Mouse (Mus musculus) kidney, embryonic 15.5 days (tissue): Measurements from ENCODE around the gene Slc22a23. TPM values are rescaled to one million over a fixed set of nuclear protein-coding genes. Genes with fewer than 3 reads are reported as not detected.

ENCODE experiments used
- ATAC-seq: fragments of 200-750 bp; cut with Nextera tagmentation; replicated peaks from 2 replicates; pipeline ENCODE4 v1.8.0; 2017; ENCODE audit warnings: moderate TSS enrichment; ENCODE audit not compliant: low FRiP score
- H3K27ac ChIP-seq: fragments of 300-500 bp; sonication (generic); 2 replicates; pipeline ENCODE4 v1.5.1; 2015; ENCODE audit warnings: mild to moderate bottlenecking, inconsistent platforms
- H3K27me3 ChIP-seq: fragments of 300-500 bp; sonication (generic); 2 replicates; pipeline ENCODE4 v1.6.1; 2015; ENCODE audit warnings: inconsistent platforms
- H3K36me3 ChIP-seq: fragments of 300-500 bp; sonication (generic); 2 replicates; pipeline ENCODE4 v1.6.1; 2015; ENCODE audit warnings: inconsistent platforms
- H3K4me1 ChIP-seq: fragments of 300-500 bp; sonication (generic); 2 replicates; pipeline ENCODE4 v1.6.1; 2015; ENCODE audit warnings: inconsistent platforms
- H3K4me2 ChIP-seq: fragments of 300-500 bp; sonication (generic); 2 replicates; pipeline ENCODE4 v1.6.1; 2015; ENCODE audit warnings: moderate library complexity, mild to moderate bottlenecking, inconsistent platforms
- H3K4me3 ChIP-seq: fragments of 300-500 bp; sonication (generic); replicated peaks from 2 replicates; pipeline ENCODE4 v1.5.1; 2015; ENCODE audit warnings: mild to moderate bottlenecking, inconsistent platforms
- H3K9ac ChIP-seq: fragments of 300-500 bp; sonication (generic); 2 replicates; pipeline ENCODE4 v1.6.1; 2015; ENCODE audit warnings: mild to moderate bottlenecking, inconsistent platforms
- H3K9me3 ChIP-seq: fragments of 300-500 bp; sonication (generic); replicated peaks from 2 replicates; pipeline ENCODE4 v1.6.1; 2016; ENCODE audit warnings: inconsistent platforms
- WGBS: fragments of 180-500 bp; shearing (Covaris S2); methylation state at CpG from one replicate; pipeline ENCODE4 v1.1.7; 2015; ENCODE audit warnings: mixed read lengths; 5-methylcytosine and 5-hydroxymethylcytosine counted together
- polyA plus RNA-seq: library from polyadenylated mRNA; unstranded; fragments of >200 nt; fragmentation: Nextera tagmentation; extraction: Ambion mirVana; gene quantifications from 2 replicates; pipeline ENCODE4 v1.2.1, GENCODE M21; 2015

Gene Slc22a23
- polyA plus RNA-seq, 1 experiment from 2014 or later = 2.4 TPM

DNA sequence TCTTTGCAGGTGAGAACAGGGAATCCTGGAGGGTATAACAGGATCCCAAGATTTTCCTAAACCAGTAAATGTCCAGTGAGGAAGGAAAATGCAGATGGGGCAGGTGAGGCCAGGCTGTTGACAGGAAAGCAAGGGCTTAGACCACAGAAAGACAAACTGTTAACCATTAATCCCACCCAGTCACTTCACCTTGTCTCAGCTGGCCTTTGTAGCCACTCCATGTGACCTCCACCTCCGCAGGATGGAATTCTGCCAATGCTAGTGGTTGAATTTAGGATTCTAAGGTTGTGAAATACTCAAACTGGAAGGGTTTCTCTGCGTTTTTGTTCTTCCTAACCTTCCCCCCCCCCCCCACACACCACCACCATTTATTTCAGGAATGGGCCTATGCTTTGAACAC lies 52.9 kb downstream of the Slc22a23 start:
- Histone ChIP-seq H3K9me3 (no peaks in the 10 kb centered on the region), H3K4me1 (peaks cover 8% of the 10 kb centered on the region; the same call in 1 of the 2 replicates), H3K4me2 (no peak overlapping the region), H3K27me3 (no peaks in the 10 kb centered on the region), H3K27ac (no peak overlapping the region), H3K9ac (no peak overlapping the region), H3K4me3 (no peak overlapping the region), H3K36me3 (no peaks in the 10 kb centered on the region)
- WGBS = 65% methylated on average over 2 of the region's 2 CpGs
- ATAC-seq = 0 out of 2 replicates have a peak, but pooled peaks have one; percentile 25

DNA sequence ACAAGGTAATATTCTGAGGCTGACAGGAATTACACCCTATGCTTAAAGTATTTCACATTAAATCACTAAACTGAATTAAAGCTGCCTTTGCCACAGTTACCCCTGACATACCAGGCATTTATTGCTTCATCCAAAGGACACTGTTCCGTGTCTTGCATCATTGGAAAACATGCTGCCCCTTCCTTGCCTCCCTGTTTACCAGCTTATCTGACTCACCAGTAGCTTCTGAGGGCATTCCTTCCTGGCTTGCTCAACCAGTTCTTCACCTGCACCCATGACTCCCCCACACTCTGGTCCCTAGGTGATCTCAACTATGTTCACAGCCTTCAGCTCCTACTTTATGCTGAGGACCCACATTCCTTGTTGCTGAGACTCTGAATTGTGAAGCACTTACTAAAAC lies 54.6 kb downstream of the Slc22a23 start:
- no peaks in the 10 kb centered on the region for H3K27me3 ChIP-seq
- no peaks in the 10 kb centered on the region for H3K36me3 ChIP-seq
- 86% methylated on average over 1 of the region's 1 CpGs for WGBS
- no peak overlapping the region for H3K4me2 ChIP-seq
- no peak for ATAC-seq
- H3K9me3 ChIP-seq = no peaks in the 10 kb centered on the region
- H3K27ac ChIP-seq = no peak overlapping the region
- H3K4me1 ChIP-seq = peaks cover 8% of the 10 kb centered on the region; the same call in 1 of the 2 replicates
- H3K9ac ChIP-seq = no peak overlapping the region
- no peak overlapping the region for H3K4me3 ChIP-seq

DNA sequence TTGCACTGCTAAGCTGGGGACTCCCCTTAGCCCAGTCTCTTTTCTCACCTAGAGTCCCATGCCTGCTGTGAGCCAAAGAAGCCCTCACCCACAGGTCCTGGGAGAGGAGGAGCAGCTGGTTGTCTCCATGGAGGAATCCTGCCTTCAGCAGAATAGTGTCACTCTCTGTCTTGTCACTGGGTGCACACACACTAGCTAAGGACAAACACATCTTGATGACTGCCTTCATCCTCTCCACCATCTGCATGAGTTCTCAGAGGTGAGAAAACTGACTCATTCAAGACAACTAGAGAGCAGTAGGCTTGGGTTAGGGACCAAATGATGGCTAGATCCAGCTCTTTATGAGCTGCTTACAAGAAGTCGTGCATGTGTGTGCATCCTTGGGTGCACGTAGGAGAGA lies 55.4 kb downstream of the Slc22a23 start:
- 58% methylated on average over 2 of the region's 2 CpGs for WGBS

DNA sequence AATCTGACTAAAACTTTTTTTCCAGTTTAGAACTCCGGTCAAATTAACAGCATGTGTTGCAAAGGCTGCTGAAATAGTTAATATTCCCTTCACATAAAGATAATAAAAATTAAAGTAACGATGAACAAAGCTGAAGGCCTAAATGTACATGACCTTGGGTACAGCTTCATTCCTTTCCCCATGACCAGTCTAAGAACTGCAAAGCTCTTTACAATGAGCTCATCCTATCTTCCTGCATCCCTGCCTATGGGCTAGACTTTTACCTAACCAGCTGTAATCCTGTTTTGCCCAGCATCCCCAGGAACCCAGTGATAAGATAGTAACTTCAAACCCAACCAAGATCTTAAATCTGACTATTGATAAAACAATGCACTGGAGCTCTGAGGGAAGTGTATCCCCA lies 56.9 kb downstream of the Slc22a23 start:
- Histone ChIP-seq H3K4me2 (no peak overlapping the region), H3K4me3 (no peak overlapping the region)

More for the DNA sequence above, 55.4 kb downstream of the Slc22a23 start:
- no peak overlapping the region for H3K27ac ChIP-seq
- H3K27me3 ChIP-seq = no peaks in the 10 kb centered on the region
- H3K4me3 ChIP-seq = no peak overlapping the region
- H3K4me1 ChIP-seq = peaks cover 8% of the 10 kb centered on the region; the same call in 1 of the 2 replicates
- no peak overlapping the region for H3K9ac ChIP-seq
- ATAC-seq = no peak
- H3K36me3 ChIP-seq = no peaks in the 10 kb centered on the region
- H3K9me3 ChIP-seq = no peaks in the 10 kb centered on the region
- no peak overlapping the region for H3K4me2 ChIP-seq

DNA sequence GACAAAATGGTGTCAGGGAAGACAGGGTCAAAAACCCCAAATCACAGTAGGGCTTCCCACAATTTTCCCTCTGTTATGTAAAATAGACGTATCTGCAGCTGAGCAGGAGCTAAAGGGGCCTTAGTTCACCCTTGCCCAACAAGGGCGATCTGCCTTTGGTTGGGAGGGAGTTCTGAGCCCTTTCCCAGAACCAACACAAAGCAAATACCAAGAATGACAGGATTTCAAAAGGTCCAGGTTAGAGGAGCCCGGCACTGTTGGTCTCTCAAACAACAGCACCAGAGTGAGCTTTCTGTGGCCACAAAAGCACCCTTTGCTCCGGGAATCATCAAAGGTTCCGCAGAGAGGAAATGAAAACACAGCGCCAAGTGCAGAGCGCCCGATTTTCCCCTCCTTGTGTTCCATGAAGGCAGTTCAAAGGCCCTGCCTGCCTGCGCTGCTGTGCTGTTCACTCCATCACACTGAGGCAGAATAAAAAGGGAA lies 57.3 kb downstream of the Slc22a23 start:
- Histone ChIP-seq H3K9ac (no peak overlapping the region), H3K27me3 (no peaks in the 10 kb centered on the region), H3K4me2 (no peak overlapping the region), H3K27ac (no peak overlapping the region), H3K9me3 (no peaks in the 10 kb centered on the region), H3K36me3 (no peaks in the 10 kb centered on the region), H3K4me1 (peaks cover 8% of the 10 kb centered on the region; the same call in 1 of the 2 replicates), H3K4me3 (no peak overlapping the region)
- 20% methylated on average over 9 of the region's 9 CpGs for WGBS
- no peak for ATAC-seq

More for the DNA sequence above, 56.9 kb downstream of the Slc22a23 start:
- 57% methylated on average over 2 of the region's 2 CpGs for WGBS
- H3K27ac ChIP-seq = no peak overlapping the region
- no peaks in the 10 kb centered on the region for H3K27me3 ChIP-seq
- no peaks in the 10 kb centered on the region for H3K9me3 ChIP-seq
- H3K4me1 ChIP-seq = peaks cover 8% of the 10 kb centered on the region; the same call in 1 of the 2 replicates
- H3K36me3 ChIP-seq = no peaks in the 10 kb centered on the region
- no peak overlapping the region for H3K9ac ChIP-seq
- no peak for ATAC-seq

DNA sequence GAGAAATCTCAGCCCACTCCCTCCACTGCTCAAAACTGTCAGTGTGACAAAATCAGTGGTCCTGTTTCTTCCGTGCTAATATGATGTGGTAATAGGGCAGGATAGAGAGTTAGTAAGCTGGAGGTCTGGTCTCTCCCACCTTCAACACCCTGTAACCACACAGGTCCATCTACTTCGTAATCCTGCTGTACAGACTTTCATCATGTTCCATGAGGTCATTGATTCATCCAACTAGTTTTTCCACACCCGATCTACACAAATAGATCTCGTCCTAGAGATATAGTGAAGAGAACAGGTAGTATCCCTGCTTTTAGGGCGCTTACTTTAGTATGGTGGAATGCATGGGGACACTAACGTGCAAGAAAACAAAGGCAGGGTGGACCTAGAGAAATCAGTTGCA lies 63.6 kb downstream of the Slc22a23 start:
- Histone ChIP-seq H3K4me3 (no peak overlapping the region), H3K4me1 (peaks cover 13% of the 10 kb centered on the region), H3K4me2 (no peak overlapping the region), H3K9me3 (no peaks in the 10 kb centered on the region), H3K9ac (no peak overlapping the region), H3K27me3 (no peaks in the 10 kb centered on the region), H3K36me3 (no peaks in the 10 kb centered on the region; the same call in 1 of the 2 replicates), H3K27ac (no peak overlapping the region)
- no peak for ATAC-seq
- WGBS = 88% methylated on average over 6 of the region's 6 CpGs

DNA sequence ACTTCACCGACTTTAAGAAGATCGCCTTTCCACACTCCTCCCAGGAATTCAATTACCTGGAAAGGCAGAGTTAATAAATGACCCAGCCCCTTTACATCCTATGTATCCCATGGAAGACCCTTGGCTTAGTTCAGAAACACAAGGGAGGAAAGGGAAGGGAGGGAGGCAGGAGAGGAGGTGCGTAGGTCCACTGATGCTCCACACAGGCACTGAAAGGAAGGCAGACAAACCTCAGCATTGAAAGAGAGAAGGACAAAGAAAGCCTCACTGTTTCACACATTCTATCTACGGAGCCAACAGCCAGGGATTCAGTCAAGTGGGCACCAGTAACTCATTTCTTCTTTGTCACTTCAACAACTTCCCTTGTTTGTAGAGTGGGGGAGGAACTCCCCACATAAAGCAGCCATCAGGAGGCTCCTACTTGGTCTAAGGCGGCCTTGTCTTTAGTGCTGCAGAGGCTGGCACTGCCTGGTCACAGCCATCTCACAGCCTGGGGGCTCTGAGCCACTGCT lies 66.2 kb downstream of the Slc22a23 start:
- ATAC-seq = peak; percentile 81
- 37% methylated on average over 5 of the region's 5 CpGs for WGBS
- Histone ChIP-seq H3K9ac (no peak overlapping the region), H3K27me3 (no peaks in the 10 kb centered on the region), H3K27ac (no peak overlapping the region), H3K4me1 (peaks cover 13% of the 10 kb centered on the region), H3K9me3 (no peaks in the 10 kb centered on the region), H3K4me3 (no peak overlapping the region), H3K36me3 (no peaks in the 10 kb centered on the region; the same call in 1 of the 2 replicates), H3K4me2 (no peak overlapping the region)

DNA sequence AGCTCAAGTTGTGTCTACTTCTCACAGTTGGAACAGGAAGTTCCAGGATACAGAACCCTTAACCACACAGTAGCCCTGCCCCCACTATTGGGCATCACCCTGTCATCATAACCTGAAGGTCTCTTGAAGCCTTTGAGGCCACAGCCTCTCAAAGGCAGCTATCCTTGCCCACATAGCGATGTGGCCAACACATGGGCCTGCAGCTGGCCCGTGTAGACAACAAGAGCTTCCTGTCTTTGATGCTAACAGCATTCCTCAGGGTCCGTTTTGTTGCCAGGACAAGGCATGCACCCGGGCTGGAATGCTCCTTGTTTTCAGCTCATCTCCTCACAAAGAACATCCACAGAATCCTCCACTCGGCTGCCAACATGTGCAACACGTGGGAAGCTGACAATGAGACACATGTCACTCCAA lies 66.7 kb downstream of the Slc22a23 start:
- H3K36me3 ChIP-seq = no peaks in the 10 kb centered on the region; the same call in 1 of the 2 replicates
- H3K4me1 ChIP-seq = peaks cover 13% of the 10 kb centered on the region
- H3K27ac ChIP-seq = no peak overlapping the region
- H3K27me3 ChIP-seq = no peaks in the 10 kb centered on the region
- WGBS = 50% methylated on average over 6 of the region's 6 CpGs
- no peak overlapping the region for H3K4me2 ChIP-seq
- no peaks in the 10 kb centered on the region for H3K9me3 ChIP-seq
- no peak overlapping the region for H3K9ac ChIP-seq
- H3K4me3 ChIP-seq = no peak overlapping the region
- ATAC-seq = 0 out of 2 replicates have a peak, but pooled peaks have one; percentile 30

DNA sequence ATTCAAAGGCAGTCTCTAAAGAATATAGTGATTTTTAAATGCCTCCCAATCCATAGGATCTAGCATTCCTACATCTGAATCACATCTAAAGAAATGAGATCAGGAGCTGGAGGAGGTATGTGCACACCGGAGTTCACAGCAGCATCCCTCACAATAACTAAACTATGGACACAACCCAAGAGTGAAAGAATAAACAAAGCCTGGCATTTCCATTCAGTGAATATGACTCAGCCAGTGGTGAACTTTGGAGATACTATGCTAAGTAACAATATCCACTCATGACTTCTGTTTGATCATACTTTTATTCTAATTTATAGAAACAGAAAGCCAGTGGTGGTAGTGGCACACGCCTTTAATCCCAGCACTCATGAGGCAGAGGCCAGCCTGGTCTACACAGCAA lies 67.4 kb downstream of the Slc22a23 start:
- 94% methylated on average over 2 of the region's 2 CpGs for whole genome bisulfite sequencing
- H3K4me1 ChIP-seq = peaks cover 14% of the 10 kb centered on the region

DNA sequence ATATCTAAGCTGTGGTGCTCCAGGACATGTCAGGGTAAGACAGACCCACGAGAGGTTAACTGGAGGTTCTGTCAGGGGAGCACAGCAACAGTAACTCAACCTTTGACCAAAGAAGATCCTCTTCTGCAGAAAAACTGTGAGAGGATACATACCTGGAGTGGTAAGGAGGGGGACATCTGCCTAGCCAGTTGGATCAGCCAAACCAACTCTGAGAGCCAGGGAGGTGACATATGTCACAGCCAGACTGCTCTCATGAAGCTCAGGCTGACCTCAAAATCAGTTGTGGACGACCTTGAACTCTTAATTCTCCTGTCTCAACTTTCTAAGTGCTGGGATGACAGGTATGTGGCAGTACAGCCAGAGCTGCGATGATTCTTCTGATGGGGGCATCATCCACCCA lies 68.0 kb downstream of the Slc22a23 start:
- H3K4me2 ChIP-seq = no peak overlapping the region
- H3K36me3 ChIP-seq = no peaks in the 10 kb centered on the region; the same call in 1 of the 2 replicates
- no peak for ATAC-seq
- H3K9ac ChIP-seq = no peak overlapping the region
- 72% methylated on average over 3 of the region's 3 CpGs for WGBS
- no peak overlapping the region for H3K27ac ChIP-seq
- H3K9me3 ChIP-seq = no peaks in the 10 kb centered on the region
- H3K27me3 ChIP-seq = no peaks in the 10 kb centered on the region
- peaks cover 20% of the 10 kb centered on the region for H3K4me1 ChIP-seq
- no peak overlapping the region for H3K4me3 ChIP-seq

More for the DNA sequence above, 67.4 kb downstream of the Slc22a23 start:
- no peak for ATAC-seq
- no peak overlapping the region for H3K4me3 ChIP-seq
- H3K27ac ChIP-seq = no peak overlapping the region
- H3K9ac ChIP-seq = no peak overlapping the region
- no peaks in the 10 kb centered on the region; the same call in 1 of the 2 replicates for H3K36me3 ChIP-seq
- H3K27me3 ChIP-seq = no peaks in the 10 kb centered on the region
- no peaks in the 10 kb centered on the region for H3K9me3 ChIP-seq
- H3K4me2 ChIP-seq = no peak overlapping the region

DNA sequence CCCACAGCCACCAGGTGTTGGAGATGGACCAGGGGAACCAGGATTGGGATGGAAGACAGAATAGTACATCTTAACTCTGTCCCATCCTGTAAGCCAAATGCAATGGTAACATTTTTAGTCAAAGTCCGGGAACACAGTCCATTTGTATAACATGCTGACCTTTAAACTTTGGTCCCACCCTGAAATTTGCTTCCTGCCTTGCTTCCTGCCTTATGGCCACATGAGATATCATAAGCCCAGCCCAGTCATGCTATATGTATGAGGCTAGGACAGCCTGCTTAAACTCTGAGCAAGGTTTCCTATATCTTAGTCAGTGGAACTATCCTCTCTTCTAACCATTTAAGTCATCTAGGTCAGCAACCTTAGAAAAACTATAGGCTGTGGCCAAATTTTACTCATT lies 70.1 kb downstream of the Slc22a23 start:
- Histone ChIP-seq H3K9ac (no peak overlapping the region), H3K4me1 (peaks cover 20% of the 10 kb centered on the region), H3K27ac (no peak overlapping the region), H3K4me2 (no peak overlapping the region), H3K36me3 (no peaks in the 10 kb centered on the region; the same call in 1 of the 2 replicates), H3K9me3 (no peaks in the 10 kb centered on the region), H3K27me3 (no peaks in the 10 kb centered on the region), H3K4me3 (no peak overlapping the region)
- no peak for ATAC-seq
- WGBS = 76% methylated on average over 1 of the region's 1 CpGs

DNA sequence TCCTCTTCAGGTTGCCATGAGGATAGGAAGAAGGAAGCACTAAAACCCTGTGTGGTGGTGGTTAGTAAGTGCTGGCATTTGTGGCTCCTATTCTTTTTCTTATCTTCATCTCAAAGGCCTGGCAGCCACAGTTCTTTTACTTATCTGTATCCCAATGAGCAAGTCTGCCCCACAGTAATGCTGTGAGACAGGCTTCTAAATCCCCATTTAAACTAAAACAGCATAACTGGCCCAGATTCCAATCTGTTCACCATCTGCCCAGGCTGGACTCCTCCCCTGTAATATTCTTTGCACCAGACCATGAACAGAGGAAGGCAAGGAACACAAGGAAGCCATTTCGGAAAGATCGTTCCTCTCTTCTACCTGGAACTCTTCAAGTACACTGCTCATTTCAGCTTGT lies 70.6 kb downstream of the Slc22a23 start:
- ATAC-seq = no peak
- H3K36me3 ChIP-seq = no peaks in the 10 kb centered on the region; the same call in 1 of the 2 replicates
- peaks cover 20% of the 10 kb centered on the region for H3K4me1 ChIP-seq
- H3K9ac ChIP-seq = no peak overlapping the region
- no peaks in the 10 kb centered on the region for H3K9me3 ChIP-seq
- no peak overlapping the region for H3K4me2 ChIP-seq
- no peak overlapping the region for H3K4me3 ChIP-seq
- no peak overlapping the region for H3K27ac ChIP-seq
- WGBS = 89% methylated on average over 2 of the region's 2 CpGs
- no peaks in the 10 kb centered on the region for H3K27me3 ChIP-seq
